Mouse (Mus musculus) lung, postnatal 0 days (tissue): ENCODE measurements at regions not wholly inside any gene's neighbourhood (a gene's known extent, or its start where the extent isn't known, plus 50 kb on each side); places are given as distances from the start of the nearest gene placed in this dataset.

Experiments used
- ATAC-seq: fragments of 200-750 bp; cut with Nextera tagmentation; 2 replicates; pipeline ENCODE4 v1.8.0; 2017; ENCODE audit warnings: moderate library complexity
- DNase-seq: peaks from one replicate; pipeline ENCODE4 v3.0.0-alpha.2; 2016; ENCODE audit warnings: low spot score
- H3K27ac ChIP-seq: fragments of 300-500 bp; sonication (generic); 2 replicates; pipeline ENCODE4 v1.5.1; 2014; ENCODE audit warnings: antibody characterized with exemption, mild to moderate bottlenecking, low read length, mixed read lengths
- H3K27me3 ChIP-seq: fragments of 300-500 bp; sonication (generic); replicated peaks from 2 replicates; pipeline ENCODE4 v1.6.1; 2014; ENCODE audit warnings: low read length, mixed read lengths; ENCODE audit not compliant: insufficient read depth
- H3K36me3 ChIP-seq: fragments of 300-500 bp; sonication (generic); 2 replicates; pipeline ENCODE4 v1.6.1; 2014; ENCODE audit warnings: low read length, mixed read lengths; ENCODE audit not compliant: insufficient read depth
- H3K4me1 ChIP-seq: fragments of 300-500 bp; sonication (generic); 2 replicates; pipeline ENCODE4 v1.6.1; 2014; ENCODE audit warnings: antibody characterized with exemption, low read depth, low read length, mixed read lengths; ENCODE audit not compliant: insufficient read depth
- H3K4me2 ChIP-seq: fragments of 300-500 bp; sonication (generic); replicated peaks from 2 replicates; pipeline ENCODE4 v1.6.1; 2014; ENCODE audit warnings: low read depth, mild to moderate bottlenecking, low read length, moderate library complexity, mixed read lengths
- H3K4me3 ChIP-seq: fragments of 300-500 bp; sonication (generic); 2 replicates; pipeline ENCODE4 v1.5.1; 2014; ENCODE audit warnings: low read depth, low read length
- H3K9ac ChIP-seq: fragments of 300-500 bp; sonication (generic); replicated peaks from 2 replicates; pipeline ENCODE4 v1.6.1; 2014; ENCODE audit warnings: low read depth, mild to moderate bottlenecking
- H3K9me3 ChIP-seq: fragments of 300-500 bp; sonication (generic); 2 replicates; pipeline ENCODE4 v1.6.1; 2016; ENCODE audit warnings: low read length, mixed read lengths
- CTCF ChIP-seq: IDR thresholded peaks from 2 replicates; pipeline ENCODE4 v1.5.1; 2016; ENCODE audit warnings: antibody characterized with exemption, mild to moderate bottlenecking
- EP300 ChIP-seq: IDR thresholded peaks from 2 replicates; pipeline ENCODE4 v1.6.1; 2016; ENCODE audit warnings: antibody characterized with exemption, mild to moderate bottlenecking, control low read depth
- WGBS: fragments of 180-500 bp; shearing (Covaris S2); extraction: QIAGEN DNeasy Blood & Tissue Kit; methylation state at CpG from one replicate; pipeline ENCODE4 v1.1.7; 2014; 5-methylcytosine and 5-hydroxymethylcytosine counted together

- H3K4me2 ChIP-seq: no peak overlapping the region
- H3K27ac ChIP-seq: no peak overlapping the region
- H3K9ac ChIP-seq: no peak overlapping the region
- H3K9me3 ChIP-seq: no peaks in the 10 kb centered on the region
- ATAC-seq (no peak), DNase-seq (no peak)
- TF ChIP-seq EP300 (no peak), CTCF (no peak)
- H3K4me1 ChIP-seq: no peaks in the 10 kb centered on the region
- H3K36me3 ChIP-seq: no peaks in the 10 kb centered on the region
- no peak overlapping the region for H3K4me3 ChIP-seq
- 87% methylated on average over 6 of the region's 6 CpGs for WGBS
- no peaks in the 10 kb centered on the region for H3K27me3 ChIP-seq
Measured at GRCm38 (mm10) chr4:56524430-56524985, 215.4 kb upstream of the Gm26657 start.

DNA sequence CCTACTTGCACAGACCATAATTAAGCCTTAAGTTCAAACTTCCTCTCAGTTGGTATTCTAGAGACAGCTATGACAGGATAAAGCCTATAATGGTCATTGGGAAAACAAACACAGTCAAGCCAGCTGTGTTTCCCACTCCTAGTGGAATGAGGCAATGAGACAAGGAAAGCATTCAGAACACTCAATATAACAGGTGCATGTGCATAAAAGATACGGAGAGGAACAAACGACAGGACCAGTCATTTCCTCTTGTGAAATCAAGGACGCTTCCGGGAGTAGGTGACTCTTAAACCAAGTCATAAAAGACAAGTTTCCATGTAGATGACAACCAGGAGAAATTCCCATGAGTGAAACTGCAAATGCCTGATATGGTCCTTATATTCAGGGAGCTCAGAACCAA is 232.1 kb upstream of the Gm26657 start:
- WGBS: 75% methylated on average over 4 of the region's 4 CpGs
- no peak overlapping the region for H3K4me2 ChIP-seq
- no peak overlapping the region for H3K9ac ChIP-seq
- ATAC-seq (no peak), DNase-seq (no peak)
- TF ChIP-seq EP300 (no peak), CTCF (no peak)
- no peak overlapping the region for H3K27ac ChIP-seq
- no peaks in the 10 kb centered on the region for H3K36me3 ChIP-seq
- H3K27me3 ChIP-seq: no peaks in the 10 kb centered on the region
- no peaks in the 10 kb centered on the region for H3K9me3 ChIP-seq
- no peak overlapping the region for H3K4me3 ChIP-seq
- 0 out of 2 replicates have a peak, but pooled peaks cover 3% of the 10 kb centered on the region for H3K4me1 ChIP-seq

DNA sequence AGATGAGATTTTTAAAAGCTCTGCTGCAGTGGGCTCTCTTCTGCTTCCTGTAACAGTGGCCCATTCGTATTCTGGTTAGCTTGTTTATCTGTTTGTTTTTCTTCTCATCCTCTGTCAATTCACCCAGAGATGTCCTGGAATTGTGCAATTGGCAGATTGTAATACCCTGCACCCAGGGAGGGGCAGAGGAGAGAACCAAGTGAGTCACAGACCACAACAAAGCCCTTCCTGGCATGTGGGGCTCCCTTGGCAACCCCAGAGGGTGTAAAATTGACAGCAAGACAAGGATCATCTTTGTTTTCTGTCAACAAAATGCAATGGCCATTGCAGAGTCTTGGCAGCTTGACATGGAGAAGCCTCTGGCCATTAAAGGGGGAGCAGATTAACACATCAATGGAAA is 233.1 kb upstream of the Gm26657 start:
- no peak overlapping the region for H3K4me2 ChIP-seq
- H3K4me1 ChIP-seq: peaks cover 6% of the 10 kb centered on the region; the same call in 1 of the 2 replicates
- H3K9ac ChIP-seq: no peak overlapping the region
- WGBS: 72% methylated on average over 1 of the region's 1 CpGs
- DNase-seq (no peak), ATAC-seq (no peak)
- no peaks in the 10 kb centered on the region for H3K27me3 ChIP-seq
- TF ChIP-seq EP300 (no peak), CTCF (no peak)
- H3K9me3 ChIP-seq: no peaks in the 10 kb centered on the region
- H3K27ac ChIP-seq: no peak overlapping the region
- H3K4me3 ChIP-seq: no peak overlapping the region
- H3K36me3 ChIP-seq: no peaks in the 10 kb centered on the region

- no peak for ATAC-seq
- H3K9ac ChIP-seq: no peak overlapping the region
- H3K27me3 ChIP-seq: no peaks in the 10 kb centered on the region
- no peak for DNase-seq
- WGBS: 52% methylated on average over 1 of the region's 1 CpGs
- no peak for TF ChIP-seq EP300
- TF ChIP-seq CTCF: no peak
- no peak overlapping the region for H3K4me3 ChIP-seq
- H3K4me1 ChIP-seq: peaks cover 6% of the 10 kb centered on the region; the same call in 1 of the 2 replicates
- no peak overlapping the region for H3K27ac ChIP-seq
- no peak overlapping the region for H3K4me2 ChIP-seq
- no peaks in the 10 kb centered on the region for H3K36me3 ChIP-seq
- no peaks in the 10 kb centered on the region for H3K9me3 ChIP-seq
Measured at GRCm38 (mm10) chr4:56506067-56506466, 233.8 kb upstream of the Gm26657 start.

- TF ChIP-seq CTCF (peak; percentile 85), EP300 (peak; percentile 75)
- no peak overlapping the region for H3K4me2 ChIP-seq
- no peaks in the 10 kb centered on the region for H3K36me3 ChIP-seq
- ATAC-seq (peak; percentile 78), DNase-seq (peak; percentile 91)
- H3K27ac ChIP-seq: no peak overlapping the region; the same call in 1 of the 2 replicates
- no peak overlapping the region for H3K9ac ChIP-seq
- H3K4me1 ChIP-seq: no peaks in the 10 kb centered on the region
- H3K9me3 ChIP-seq: no peaks in the 10 kb centered on the region
- H3K4me3 ChIP-seq: no peak overlapping the region
- WGBS: 27% methylated on average over 16 of the region's 16 CpGs
- H3K27me3 ChIP-seq: no peaks in the 10 kb centered on the region
Measured at GRCm38 (mm10) chr4:56492537-56493221, 247.2 kb upstream of the Gm26657 start.

GRCm38 (mm10) chr4:56489361-56489760 is 250.5 kb upstream of the Gm26657 start:
- H3K9me3 ChIP-seq: no peaks in the 10 kb centered on the region
- no peak overlapping the region for H3K27ac ChIP-seq
- ATAC-seq (no peak), DNase-seq (no peak)
- H3K9ac ChIP-seq: no peak overlapping the region
- no peak for TF ChIP-seq CTCF
- TF ChIP-seq EP300: no peak
- WGBS: 91% methylated on average over 4 of the region's 4 CpGs
- H3K36me3 ChIP-seq: no peaks in the 10 kb centered on the region
- H3K4me1 ChIP-seq: no peaks in the 10 kb centered on the region
- H3K4me3 ChIP-seq: no peak overlapping the region
- H3K4me2 ChIP-seq: no peak overlapping the region
- no peaks in the 10 kb centered on the region for H3K27me3 ChIP-seq
